Mouse (Mus musculus) lung, adult 18-20 months (tissue): ENCODE measurements around the gene Gm6460.
"Not testable (repeated sequence)": the region's sequence is repeated elsewhere in the genome, so short reads cannot be mapped to it uniquely, and the experiment has no call there.

Source experiments
- DNase-seq, 2 experiments: peaks; one replicate each; pipeline ENCODE4 v3.0.0; 2022; ENCODE audit warnings: mixed read lengths in 2 of 2

The Gm6460 gene

GRCm38 (mm10) chr5:11594613-11595012, at the start of gene Gm6460:
Gm6460 (plus strand) TSS chr5:11594913.
- DNase-seq, result not testable (repeated sequence)
